Mouse (Mus musculus) midbrain, embryonic 11.5 days (tissue): Measurements from ENCODE around the gene Mdm2. TPM values are rescaled to one million over a fixed set of nuclear protein-coding genes. Genes with fewer than 3 reads are reported as not detected.

Source experiments
- ATAC-seq: fragments of 200-750 bp; cut with Nextera tagmentation; 2 replicates; pipeline ENCODE4 v1.8.0; 2017; ENCODE audit warnings: moderate TSS enrichment, moderate library complexity; ENCODE audit not compliant: low FRiP score
- DNase-seq: peaks from one replicate; pipeline ENCODE4 v3.0.0; 2015; ENCODE audit warnings: low spot score; ENCODE audit errors: missing footprints
- H3K27ac ChIP-seq: fragments of 300-500 bp; sonication (generic); 2 replicates; pipeline ENCODE4 v1.5.1; 2014; ENCODE audit warnings: low read depth, low read length
- H3K27me3 ChIP-seq: fragments of 300-500 bp; sonication (generic); 2 replicates; pipeline ENCODE4 v1.6.1; 2014; ENCODE audit warnings: mild to moderate bottlenecking, low read length, moderate library complexity, mixed read lengths; ENCODE audit not compliant: control insufficient read depth, insufficient read depth
- H3K36me3 ChIP-seq: fragments of 300-500 bp; sonication (generic); 2 replicates; pipeline ENCODE4 v1.6.1; 2014; ENCODE audit warnings: mild to moderate bottlenecking, low read length, moderate library complexity, mixed read lengths; ENCODE audit not compliant: control insufficient read depth, insufficient read depth
- H3K4me1 ChIP-seq: fragments of 300-500 bp; sonication (generic); 2 replicates; pipeline ENCODE4 v1.6.1; 2014; ENCODE audit warnings: low read length; ENCODE audit not compliant: control insufficient read depth, insufficient read depth
- H3K4me2 ChIP-seq: fragments of 300-500 bp; sonication (generic); 2 replicates; pipeline ENCODE4 v1.6.1; 2014; ENCODE audit warnings: mild to moderate bottlenecking, moderate library complexity
- H3K4me3 ChIP-seq: fragments of 300-500 bp; sonication (generic); 2 replicates; pipeline ENCODE4 v1.5.1; 2014; ENCODE audit warnings: low read depth, low read length
- H3K9ac ChIP-seq: fragments of 300-500 bp; sonication (generic); 2 replicates; pipeline ENCODE4 v1.6.1; 2014; ENCODE audit warnings: low read length
- H3K9me3 ChIP-seq: fragments of 300-500 bp; sonication (generic); 2 replicates; pipeline ENCODE4 v1.6.1; 2016; ENCODE audit warnings: low read length; ENCODE audit not compliant: control insufficient read depth
- WGBS: fragments of 180-500 bp; shearing (Covaris S2); extraction: QIAGEN DNeasy Blood & Tissue Kit; methylation state at CpG from one replicate; pipeline ENCODE4 v1.1.7; 2014; 5-methylcytosine and 5-hydroxymethylcytosine counted together
- polyA plus RNA-seq: library from polyadenylated mRNA; unstranded; fragments of >200 nt; fragmentation: Nextera tagmentation; extraction: Ambion mirVana; gene quantifications from 2 replicates; pipeline ENCODE4 v1.2.1, GENCODE M21; 2014

Mdm2 gene
- polyA plus RNA-seq, 1 experiment from 2014 or later, result 67.5 TPM

GRCm38 (mm10) chr10:117669449-117670090 is 41.0 kb downstream of the Mdm2 start:
- WGBS, result 79% methylated on average over 10 of the region's 10 CpGs
- ATAC-seq, result no peak

GRCm38 (mm10) chr10:117668546-117669300 is 41.8 kb downstream of the Mdm2 start:
- no peak overlapping the region for H3K9ac ChIP-seq
- no peaks in the 10 kb centered on the region for H3K27me3 ChIP-seq
- no peak for DNase-seq
- no peak for ATAC-seq
- WGBS, result 93% methylated on average over 10 of the region's 10 CpGs
- H3K27ac ChIP-seq, result no peak overlapping the region
- H3K36me3 ChIP-seq, result no peaks in the 10 kb centered on the region
- H3K4me1 ChIP-seq, result no peaks in the 10 kb centered on the region
- no peak overlapping the region for H3K4me3 ChIP-seq
- no peak overlapping the region for H3K4me2 ChIP-seq
- H3K9me3 ChIP-seq, result no peaks in the 10 kb centered on the region

More at GRCm38 (mm10) chr10:117669449-117670090, 41.0 kb downstream of the Mdm2 start:
- Histone ChIP-seq H3K27ac (no peak overlapping the region), H3K9me3 (no peaks in the 10 kb centered on the region), H3K27me3 (no peaks in the 10 kb centered on the region), H3K4me1 (no peaks in the 10 kb centered on the region), H3K9ac (no peak overlapping the region), H3K4me3 (no peak overlapping the region), H3K36me3 (no peaks in the 10 kb centered on the region), H3K4me2 (no peak overlapping the region)
- no peak for DNase-seq

GRCm38 (mm10) chr10:117667663-117668507 is 42.7 kb downstream of the Mdm2 start:
- 93% methylated on average over 28 of the region's 28 CpGs for WGBS
- H3K4me1 ChIP-seq, result no peaks in the 10 kb centered on the region
- H3K27me3 ChIP-seq, result no peaks in the 10 kb centered on the region
- H3K4me3 ChIP-seq, result no peak overlapping the region
- no peak overlapping the region for H3K27ac ChIP-seq
- H3K36me3 ChIP-seq, result no peaks in the 10 kb centered on the region
- no peak overlapping the region for H3K9ac ChIP-seq
- H3K9me3 ChIP-seq, result no peaks in the 10 kb centered on the region
- DNase-seq, result no peak
- no peak overlapping the region for H3K4me2 ChIP-seq
- ATAC-seq, result no peak

- H3K4me2 ChIP-seq, result no peak overlapping the region
These were observed 43.5 kb downstream of the Mdm2 start for GRCm38 (mm10) chr10:117666947-117667630.

GRCm38 (mm10) chr10:117666361-117666760 is 44.2 kb downstream of the Mdm2 start:
- Histone ChIP-seq H3K36me3 (no peaks in the 10 kb centered on the region), H3K4me2 (no peak overlapping the region), H3K9me3 (no peaks in the 10 kb centered on the region), H3K4me3 (no peak overlapping the region), H3K4me1 (no peaks in the 10 kb centered on the region), H3K9ac (no peak overlapping the region), H3K27ac (no peak overlapping the region), H3K27me3 (no peaks in the 10 kb centered on the region)
- 90% methylated on average over 3 of the region's 3 CpGs for WGBS
- ATAC-seq, result no peak
- no peak for DNase-seq

More at GRCm38 (mm10) chr10:117666947-117667630, 43.5 kb downstream of the Mdm2 start:
- no peak for ATAC-seq
- Histone ChIP-seq H3K4me1 (no peaks in the 10 kb centered on the region), H3K4me3 (no peak overlapping the region), H3K27me3 (no peaks in the 10 kb centered on the region), H3K9me3 (no peaks in the 10 kb centered on the region), H3K36me3 (no peaks in the 10 kb centered on the region), H3K27ac (no peak overlapping the region), H3K9ac (no peak overlapping the region)
- 92% methylated on average over 9 of the region's 9 CpGs for WGBS
- no peak for DNase-seq

- ATAC-seq (no peak), DNase-seq (no peak)
- no peaks in the 10 kb centered on the region for H3K27me3 ChIP-seq
- H3K4me3 ChIP-seq, result no peak overlapping the region
- H3K9me3 ChIP-seq, result no peaks in the 10 kb centered on the region
- H3K4me2 ChIP-seq, result no peak overlapping the region
- no peak overlapping the region for H3K27ac ChIP-seq
- no peaks in the 10 kb centered on the region for H3K36me3 ChIP-seq
- WGBS, result 83% methylated on average over 9 of the region's 9 CpGs
- H3K9ac ChIP-seq, result no peak overlapping the region
- H3K4me1 ChIP-seq, result no peaks in the 10 kb centered on the region
These were observed 44.9 kb downstream of the Mdm2 start for GRCm38 (mm10) chr10:117665376-117666275.

- Histone ChIP-seq H3K4me3 (no peak overlapping the region), H3K27ac (no peak overlapping the region), H3K9ac (no peak overlapping the region), H3K36me3 (no peaks in the 10 kb centered on the region), H3K9me3 (no peaks in the 10 kb centered on the region), H3K27me3 (no peaks in the 10 kb centered on the region), H3K4me1 (no peaks in the 10 kb centered on the region), H3K4me2 (no peak overlapping the region)
- ATAC-seq, result no peak
- no peak for DNase-seq
These were observed 45.7 kb downstream of the Mdm2 start for GRCm38 (mm10) chr10:117664926-117665209.

- H3K36me3 ChIP-seq, result no peaks in the 10 kb centered on the region
- no peak overlapping the region for H3K9ac ChIP-seq
- no peaks in the 10 kb centered on the region for H3K9me3 ChIP-seq
- no peaks in the 10 kb centered on the region for H3K27me3 ChIP-seq
- H3K4me2 ChIP-seq, result 0 out of 2 replicates have a peak overlapping the region, but pooled peaks have one; percentile 15
- no peak for DNase-seq
- no peak overlapping the region for H3K4me3 ChIP-seq
- no peak for ATAC-seq
- H3K27ac ChIP-seq, result no peak overlapping the region
- 65% methylated on average over 14 of the region's 14 CpGs for WGBS
- H3K4me1 ChIP-seq, result peaks cover 2% of the 10 kb centered on the region; the same call in 1 of the 2 replicates
These were observed 46.2 kb downstream of the Mdm2 start for GRCm38 (mm10) chr10:117664208-117664925.
